Mouse (Mus musculus): ENCODE data around the gene Gas6.
A peak's percentile ranks its signal among the peaks of the same experiment; 100 is the strongest.

The Gas6 gene

DNA sequence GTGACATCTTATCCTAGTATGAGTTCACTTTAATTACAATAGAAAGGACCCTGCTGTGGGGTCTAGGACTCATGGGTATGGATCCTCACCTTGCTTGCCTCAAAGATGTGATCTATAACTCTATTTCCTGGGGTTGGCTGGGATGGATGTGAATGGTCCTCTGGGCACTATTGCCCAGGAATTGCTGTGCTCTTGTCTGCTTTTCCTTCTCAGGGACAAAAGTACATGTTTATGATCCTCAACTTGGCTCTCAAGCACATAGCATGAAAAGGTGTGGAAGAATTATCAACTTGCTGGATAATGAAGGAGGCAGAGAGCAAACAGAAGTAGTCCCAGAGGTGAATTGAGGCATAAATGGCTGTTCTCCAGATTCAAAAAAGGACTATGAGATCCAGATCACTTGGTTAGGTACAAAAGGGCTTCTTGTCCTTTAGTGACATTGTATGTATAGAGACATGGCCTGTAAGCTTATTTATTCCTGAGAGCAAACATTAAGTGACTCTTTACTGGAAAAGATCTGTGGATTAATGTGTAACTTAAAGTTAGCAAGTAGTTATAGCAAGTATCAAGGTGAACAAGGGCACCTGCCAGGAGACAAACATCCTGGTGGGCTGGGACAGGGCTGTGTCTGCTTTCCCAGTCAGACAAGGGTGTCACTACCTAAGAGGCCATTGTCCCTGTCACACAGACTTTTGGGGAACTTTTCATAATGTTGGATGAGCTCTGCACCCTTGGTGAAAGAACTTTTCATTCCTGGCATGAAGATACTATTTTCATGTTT is 10.8 kb upstream of the Gas6 start:
- DNase-seq (ENCODE audit: low spot score), result no peak

DNA sequence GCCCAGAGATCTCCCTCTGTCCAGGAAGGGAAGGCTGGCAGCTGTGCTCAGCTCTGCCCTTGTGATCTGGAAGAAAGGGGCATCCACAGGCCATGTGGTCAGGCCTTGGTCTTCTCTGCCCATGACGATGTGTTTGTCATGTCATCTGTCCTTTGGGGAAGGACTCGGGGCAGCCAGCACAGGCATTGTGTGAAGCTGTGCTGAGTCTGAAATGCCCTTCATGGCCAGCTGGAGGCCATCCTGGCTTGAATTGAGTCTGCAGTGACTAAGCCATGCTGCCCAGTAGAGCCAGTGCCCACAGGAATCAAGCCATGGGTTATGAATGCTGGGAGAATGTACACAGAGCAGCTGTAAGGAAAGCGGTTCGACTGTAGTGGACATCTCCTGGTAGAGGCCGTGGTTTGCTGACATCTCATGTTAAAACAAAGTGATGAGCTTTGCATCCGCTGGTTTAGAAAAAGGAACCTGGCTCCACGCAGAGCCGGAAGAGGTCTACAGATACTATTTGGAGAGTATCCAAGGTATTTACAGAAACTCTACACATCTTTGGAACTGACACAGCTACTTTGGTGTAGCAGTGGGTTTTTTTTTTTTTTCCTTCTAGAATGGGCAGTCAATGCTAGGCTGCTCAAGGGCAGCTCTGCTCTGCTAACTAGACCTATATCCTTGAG is 9.8 kb upstream of the Gas6 start:
- no peak for DNase-seq (ENCODE audit: low spot score)

DNA sequence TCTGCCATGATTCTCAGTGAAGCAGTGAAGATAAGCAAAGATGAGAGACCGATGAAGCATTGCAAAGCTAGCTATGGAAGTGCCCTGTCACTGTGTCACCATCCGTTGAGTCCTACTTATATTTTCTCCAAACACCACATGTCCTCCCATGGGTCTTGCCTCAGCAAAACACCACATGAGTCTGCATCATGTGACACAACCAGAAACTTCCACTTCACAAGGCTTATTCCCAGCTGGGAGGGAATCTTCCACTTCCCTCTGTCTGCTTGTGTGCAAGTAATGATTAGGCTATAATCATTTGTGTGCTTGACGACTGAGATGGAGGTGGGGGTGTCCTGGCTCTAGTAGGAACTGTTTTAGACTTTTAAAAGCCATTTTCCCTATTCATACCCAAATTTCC is 6.9 kb upstream of the Gas6 start:
- no peak for DNase-seq (ENCODE audit: low spot score)

DNA sequence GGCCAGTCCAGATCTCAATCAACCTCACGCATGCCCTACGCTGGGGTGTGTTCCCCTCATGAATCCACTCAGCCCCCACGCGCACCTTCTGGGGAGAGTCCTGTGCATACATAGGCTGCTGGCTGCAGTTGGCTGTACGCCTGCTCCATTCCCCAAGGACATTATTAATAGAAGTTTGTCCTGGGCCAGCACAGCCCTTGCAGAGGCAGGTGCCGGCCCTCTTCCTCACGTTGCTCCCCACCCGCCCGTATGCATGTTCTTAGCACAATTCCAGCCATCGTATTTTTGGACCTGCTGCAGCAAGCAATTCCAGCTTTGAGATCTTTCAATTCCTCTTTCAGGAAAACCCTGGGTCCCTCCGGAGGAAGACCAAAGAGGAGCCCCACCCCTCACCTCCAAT is 1.3 kb downstream of the Gas6 start:
- no peak for DNase-seq (ENCODE audit: low spot score)

DNA sequence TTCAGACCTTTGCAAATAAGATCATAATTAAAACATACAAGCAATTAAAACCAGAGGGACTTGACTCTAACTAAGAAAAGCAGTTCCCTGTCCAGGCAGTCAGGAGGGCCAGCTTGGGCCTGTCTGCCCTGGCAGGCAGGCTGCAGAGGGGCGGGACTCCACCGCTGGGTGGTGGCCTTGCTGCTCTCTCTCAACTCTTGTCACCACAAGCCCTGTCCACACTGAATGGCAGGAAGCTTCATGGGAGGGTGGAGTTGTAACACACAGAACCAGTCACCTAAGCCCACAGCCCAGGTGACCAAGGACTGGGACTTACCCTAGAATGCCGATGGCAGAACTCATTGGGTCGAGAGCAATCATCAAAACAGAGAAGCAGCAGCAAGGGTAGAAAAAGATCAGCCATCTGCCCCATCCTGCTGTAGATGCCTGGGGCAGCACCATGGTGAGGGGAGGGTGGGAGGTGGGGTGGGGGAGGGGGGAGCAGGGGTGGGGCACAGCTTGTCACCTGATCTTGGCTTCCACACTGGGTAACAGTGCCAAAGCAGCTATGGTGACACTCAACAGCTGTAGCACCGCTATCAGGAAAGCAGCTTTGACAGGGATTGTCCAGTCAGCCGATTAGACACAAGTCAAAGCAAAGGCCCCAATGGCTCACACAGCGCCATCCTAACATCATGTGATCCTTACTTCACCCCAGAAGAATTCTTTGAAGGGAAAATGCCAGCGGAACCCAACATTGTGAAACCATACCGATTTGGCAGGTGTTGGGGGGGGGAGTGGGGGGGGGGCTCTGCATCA is 1.9 kb downstream of the Gas6 start:
- no peak for DNase-seq (ENCODE audit: low spot score)

DNA sequence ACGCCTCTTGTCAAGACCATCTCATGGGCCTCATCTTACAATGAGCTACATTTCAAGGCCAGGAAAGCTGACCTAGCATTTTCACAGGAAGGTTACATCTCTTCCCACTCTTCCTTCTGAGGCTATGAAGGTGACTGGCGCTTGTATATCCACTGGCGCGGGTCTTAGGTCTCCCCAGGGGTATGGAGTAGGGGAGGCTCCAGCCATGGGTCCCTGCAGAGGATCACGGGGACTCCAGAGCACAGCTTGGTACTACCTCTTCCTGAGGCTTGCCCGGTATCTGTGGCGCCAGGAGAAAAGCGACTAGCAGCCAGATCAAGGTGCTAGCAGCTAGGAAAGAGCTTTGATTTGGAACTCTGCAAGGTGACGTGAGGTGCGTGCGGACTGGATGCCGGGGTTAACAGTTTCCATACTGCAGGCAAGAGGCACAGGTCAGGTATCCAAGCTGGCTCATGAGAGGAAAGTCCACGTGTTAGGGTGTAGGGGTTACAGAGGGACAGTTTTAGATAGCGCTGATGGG is 2.7 kb downstream of the Gas6 start:
- DNase-seq (ENCODE audit: low spot score), result no peak

DNA sequence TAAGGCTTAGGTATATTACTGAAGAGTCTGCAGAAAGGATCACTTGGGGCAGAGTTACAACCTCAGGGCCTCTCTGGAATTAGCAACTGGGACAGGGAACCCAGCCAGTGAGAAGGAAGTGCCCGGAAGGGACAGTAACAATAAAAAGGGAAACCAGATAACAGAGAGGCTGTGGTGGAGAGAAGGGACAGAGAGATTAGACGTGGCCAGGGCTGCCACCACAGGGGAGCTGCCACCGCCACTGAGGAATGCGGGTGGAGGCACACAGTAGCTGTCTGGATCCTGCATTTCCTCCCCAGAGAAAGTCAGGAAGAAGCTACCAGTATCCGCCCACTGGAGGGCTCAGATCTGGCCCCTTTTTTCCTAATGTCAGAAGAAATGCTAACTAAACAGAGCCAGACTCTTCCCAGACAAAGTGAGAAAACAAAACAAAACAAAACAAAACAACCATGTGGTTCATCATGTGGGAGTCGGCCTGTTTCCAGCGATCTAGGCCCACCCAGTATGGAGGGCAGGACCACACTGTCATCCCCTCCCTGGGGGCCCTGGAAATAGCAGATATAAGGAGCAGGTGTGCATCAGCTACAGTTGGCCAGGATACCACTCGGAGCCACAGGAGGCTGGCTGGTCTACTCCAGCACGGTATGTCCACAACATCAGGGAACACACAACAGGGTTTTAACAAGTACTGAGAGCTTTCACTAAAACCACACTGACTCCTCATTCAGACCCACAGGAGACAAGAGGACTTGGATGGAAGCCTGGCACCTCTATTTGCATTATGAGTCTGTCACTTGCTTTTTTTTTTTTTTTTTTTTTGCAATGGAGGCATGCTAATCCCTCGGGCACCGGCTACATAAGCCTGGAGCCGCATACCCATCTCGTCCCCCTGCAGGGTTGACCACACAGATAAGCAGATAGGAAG is 4.0 kb downstream of the Gas6 start:
- no peak for DNase-seq (ENCODE audit: low spot score)

DNA sequence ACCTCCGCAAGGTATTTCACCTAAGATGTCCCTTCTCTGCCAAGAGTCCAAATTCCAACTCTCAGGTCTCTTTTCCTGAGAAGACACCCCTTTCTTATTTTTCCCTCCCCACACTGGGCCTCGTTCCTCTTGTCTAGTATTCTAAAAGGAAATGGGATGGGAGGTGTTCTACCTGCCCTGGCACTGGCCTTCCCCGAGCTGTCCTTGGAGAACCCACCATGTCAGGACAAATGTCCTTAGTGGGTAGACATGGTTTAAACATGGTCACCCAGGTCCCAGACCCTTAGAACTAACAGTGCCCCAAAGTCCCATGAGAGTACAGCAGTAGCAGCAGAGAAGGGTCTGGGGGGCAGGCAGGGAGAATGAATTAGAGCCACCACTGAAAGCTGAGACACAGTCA is 4.9 kb downstream of the Gas6 start:
- no peak for DNase-seq (ENCODE audit: low spot score)

DNA sequence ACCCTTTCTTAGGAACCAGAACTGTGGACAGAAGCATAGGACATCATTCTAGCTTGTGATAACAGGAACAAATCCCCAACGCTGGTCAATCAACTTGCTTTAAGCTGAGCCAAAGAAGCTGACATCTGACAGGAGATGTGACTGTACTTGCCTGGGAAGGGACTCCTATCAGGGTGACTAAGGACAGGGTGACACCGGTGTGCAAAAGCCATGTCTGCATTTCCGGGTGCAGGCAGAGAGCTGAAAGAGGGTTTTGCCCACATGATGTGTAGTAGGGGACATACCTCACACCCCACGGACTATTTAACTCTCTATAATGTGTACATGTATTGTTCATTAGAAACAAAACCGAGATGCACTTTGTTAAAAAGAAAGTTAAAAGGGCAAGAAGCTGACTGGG is 11.1 kb downstream of the Gas6 start:
- no peak for DNase-seq (ENCODE audit: low spot score)

DNA sequence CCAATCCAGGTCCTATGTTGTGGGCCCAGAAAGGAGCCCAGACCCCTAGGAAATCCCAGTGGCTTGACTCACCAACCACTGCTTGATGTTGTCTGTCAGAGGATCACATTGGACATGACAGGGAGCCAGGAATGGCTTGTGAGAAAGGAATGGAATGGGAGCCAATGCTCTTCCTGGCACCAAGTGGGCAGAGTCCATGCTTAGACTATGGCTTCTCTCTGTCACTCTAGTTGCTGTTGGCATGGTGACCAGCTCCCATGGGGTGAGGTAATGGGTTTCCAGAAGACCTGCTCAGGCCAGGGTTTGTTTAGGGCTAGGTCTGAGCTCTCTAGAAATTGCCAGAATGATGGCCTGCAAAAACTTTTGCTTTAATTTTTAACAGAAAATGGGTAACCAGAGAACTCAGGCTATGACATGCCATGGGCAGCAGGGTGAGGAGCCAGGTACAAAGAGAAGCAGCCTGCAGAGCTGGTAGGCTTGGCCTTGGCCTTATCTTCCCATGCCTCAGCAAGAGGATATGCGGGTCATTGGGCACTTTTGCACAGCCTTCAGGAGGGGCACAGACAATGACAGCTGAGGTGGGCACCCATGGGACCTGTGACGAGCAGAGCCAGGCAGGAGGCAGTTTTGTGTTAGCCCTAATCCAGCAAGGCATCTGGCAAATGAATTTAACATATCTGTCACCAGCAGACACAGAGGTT is 12.0 kb downstream of the Gas6 start:
- DNase-seq (ENCODE audit: low spot score), result no peak

DNA sequence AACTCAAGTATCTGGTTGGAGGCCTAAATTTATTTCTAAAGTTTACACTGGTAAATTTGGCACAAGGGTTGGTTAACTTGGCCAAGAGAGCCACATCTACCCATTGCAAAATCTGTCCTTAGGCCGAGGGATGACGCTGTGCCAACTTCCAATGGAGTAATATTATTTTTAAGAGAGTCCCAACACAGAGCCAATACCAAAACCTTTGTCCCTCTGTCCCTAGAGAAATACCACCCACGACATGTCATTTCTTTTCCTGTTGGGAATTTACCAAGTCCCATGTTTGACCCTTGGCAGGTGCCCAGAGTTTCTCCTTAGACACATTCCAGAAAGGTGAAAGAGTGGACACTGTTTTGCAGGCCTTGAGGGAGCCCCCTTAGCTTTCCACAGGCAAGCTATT is 12.7 kb downstream of the Gas6 start:
- no peak for DNase-seq (ENCODE audit: low spot score)

DNA sequence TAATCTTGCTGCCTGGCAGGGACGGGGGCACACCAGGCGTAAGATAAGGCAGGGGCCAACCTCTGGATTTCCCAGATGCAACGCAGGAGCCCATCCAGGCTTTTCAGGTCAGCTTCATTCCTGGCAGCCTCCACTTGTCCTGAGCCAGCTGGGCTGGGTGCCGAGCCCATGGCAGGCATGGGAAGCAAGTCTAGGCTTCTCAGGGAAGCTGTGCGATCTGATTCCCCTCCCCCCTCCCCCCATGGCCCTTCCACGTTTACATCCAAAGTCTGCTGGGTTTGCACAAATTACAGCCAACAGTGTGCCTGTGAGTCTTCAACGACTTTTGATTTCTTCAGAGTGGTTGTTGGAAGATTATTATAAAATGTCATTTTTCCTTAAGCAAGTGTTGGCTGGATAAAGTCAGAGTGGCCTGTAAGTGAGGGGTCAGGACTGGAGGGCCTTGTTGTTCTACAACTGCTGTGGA is 13.2 kb downstream of the Gas6 start:
- DNase-seq (ENCODE audit: low spot score), result no peak

DNA sequence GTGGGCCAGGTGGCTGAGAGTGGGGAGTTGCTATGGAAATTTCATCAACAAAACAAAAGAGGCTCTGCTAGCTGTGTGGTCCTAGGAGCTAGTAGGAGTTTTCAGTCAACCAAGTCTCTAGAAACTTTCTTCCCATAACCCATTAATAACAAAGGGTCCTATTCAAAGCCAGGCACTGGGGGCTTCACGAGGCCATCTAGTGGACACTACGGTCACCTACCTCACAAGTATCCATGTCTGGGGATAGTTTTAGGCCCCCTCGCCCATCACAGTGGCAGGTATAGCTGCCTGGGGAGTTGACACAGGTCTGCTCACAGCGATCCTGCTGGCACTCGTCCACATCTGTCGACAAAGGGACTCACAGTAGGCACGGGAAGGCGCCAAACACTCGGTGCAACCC is 18.4 kb downstream of the Gas6 start:
- DNase-seq (ENCODE audit: low spot score), result no peak

DNA sequence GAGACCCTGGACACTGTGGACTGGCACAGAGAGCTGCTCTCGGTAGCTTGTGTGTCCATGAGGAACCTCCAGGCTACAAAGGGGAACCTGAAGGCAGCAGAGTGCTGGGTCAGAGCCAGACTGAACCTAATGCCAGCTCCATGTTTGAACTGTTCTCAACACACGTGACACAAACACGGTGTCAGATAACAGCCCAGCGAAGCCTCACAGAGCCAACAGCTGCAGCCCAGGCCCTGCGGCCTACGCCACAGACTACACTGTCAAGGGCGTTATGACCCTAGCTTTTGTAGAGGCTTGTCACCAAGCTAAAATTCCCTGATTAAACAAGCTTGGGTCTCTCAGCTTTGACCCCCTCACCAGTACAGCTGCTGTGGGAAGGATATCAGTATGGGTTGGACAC is 22.0 kb downstream of the Gas6 start:
- no peak for DNase-seq (ENCODE audit: low spot score)

DNA sequence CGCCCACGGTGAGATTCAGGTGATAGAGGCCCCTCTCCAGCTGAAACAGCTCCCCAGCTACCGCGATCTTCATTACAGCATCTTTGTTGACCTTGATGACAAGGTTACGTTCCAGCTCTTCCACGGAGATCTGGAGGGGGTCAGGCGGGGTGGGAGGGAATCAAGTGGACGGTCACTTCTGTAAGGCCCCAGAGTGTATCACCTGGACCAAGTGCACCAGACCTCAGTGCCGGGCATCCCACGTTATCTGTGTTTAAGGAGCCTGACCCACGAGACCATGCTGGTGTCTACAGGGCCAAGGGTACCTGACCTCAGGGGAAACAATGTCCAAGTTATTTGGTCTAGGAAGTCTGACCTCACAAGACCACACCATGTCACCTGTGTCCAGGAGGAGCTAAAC is 22.8 kb downstream of the Gas6 start:
- DNase-seq (ENCODE audit: low spot score), result no peak

DNA sequence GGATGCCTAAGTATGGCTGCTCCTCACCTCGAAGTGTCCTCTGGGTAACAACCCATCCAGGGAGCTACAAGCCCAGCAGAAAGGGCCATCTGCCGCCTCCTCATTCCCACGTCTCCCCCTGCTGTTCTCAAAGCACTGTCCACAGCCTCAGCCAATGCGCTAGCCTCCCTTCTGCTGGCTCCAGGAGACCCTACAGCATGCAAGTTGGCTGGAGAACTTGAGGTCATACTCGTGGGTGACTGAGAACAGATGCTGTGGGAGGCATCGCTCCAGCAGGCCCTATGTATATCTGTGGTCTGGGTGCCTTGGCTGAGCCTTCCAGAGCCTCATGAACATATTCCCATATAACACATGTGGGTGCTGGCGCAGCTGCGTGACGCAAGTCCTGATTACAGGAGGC is 25.6 kb downstream of the Gas6 start:
- DNase-seq (ENCODE audit: low spot score), result no peak

DNA sequence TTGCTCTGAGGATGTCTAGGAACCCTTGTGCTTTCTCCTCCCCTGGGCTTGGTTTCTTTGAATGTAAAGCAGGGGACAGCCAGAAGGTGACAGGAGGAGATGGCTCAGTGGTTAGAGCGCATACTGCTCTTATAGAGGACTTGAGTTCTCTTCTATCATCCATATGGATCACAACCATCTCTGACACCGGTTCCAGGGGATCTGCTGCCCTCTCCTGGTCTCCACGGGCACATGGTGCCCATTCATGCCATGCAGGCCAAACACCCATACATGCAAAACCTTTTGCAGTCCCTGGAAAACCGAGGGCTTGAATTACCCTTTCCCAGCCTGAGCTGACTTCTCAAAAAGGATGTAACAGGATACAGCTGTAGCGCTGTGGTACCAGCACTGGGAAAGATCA is 27.3 kb downstream of the Gas6 start:
- DNase-seq (ENCODE audit: low spot score), result no peak

DNA sequence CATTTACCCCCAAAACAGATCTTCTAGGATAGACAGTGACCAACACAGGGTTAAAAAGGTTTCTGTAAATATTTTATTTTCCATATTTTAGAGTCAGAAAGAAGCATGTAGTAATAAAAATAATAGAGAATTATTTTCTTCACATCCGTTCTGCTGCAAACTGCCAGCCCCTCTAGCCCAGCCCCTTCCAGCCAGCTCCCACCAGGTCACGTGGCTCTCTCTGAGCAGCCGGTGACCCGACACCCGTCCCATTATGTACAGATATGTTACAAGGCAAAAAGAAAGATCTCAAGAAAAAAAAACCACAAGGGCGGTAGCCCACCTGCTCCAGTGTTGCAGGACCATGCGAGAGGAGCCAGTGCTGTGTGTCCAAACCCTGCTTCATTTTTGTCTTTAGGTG is 29.0 kb downstream of the Gas6 start:
- DNase-seq (ENCODE audit: low spot score), result no peak

DNA sequence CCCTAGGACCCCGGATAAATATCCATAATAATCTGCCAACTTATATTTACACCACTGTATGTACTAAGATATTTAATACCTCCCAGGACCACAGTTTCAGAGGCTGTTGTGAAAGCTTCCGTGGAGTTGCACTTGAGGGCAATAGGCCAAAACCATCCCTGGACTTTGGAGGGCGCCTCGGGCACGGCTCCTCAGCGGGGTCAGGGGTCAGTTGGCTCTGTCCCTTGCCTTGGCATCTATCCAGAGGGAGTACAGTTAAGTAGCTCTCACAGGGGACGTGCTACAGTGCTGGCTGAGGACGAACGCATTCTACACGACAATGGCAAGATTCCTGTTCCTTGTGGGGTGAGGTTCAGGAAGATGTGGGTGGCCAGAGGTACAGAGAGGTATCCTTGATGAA is 31.9 kb downstream of the Gas6 start:
- no peak for DNase-seq (ENCODE audit: low spot score)

DNA sequence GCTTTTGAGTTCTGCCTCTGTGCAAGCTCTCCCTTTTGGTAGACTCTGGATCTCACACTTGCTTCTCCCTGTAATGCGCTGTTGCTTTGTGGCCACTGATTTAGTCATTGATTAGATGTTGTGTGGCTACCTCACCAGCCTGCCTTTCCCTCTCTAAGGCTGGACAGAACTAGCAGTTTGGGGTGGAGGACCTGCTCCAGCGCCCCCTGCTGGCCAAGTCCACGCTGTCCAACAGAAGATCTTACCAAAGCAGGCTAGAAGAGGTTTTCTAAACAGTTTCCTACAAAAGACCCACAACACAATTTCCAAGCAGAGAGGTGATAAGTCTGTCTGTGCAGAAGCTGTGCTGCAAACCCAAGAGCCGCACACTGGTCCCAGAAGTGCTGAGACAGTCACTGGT is 32.4 kb downstream of the Gas6 start:
- peak; percentile 17 for DNase-seq (ENCODE audit: low spot score)

All from spleen, adult 12 weeks (tissue).